Mouse (Mus musculus): Measurements from ENCODE around the gene Tns1.

Gene Tns1

DNA sequence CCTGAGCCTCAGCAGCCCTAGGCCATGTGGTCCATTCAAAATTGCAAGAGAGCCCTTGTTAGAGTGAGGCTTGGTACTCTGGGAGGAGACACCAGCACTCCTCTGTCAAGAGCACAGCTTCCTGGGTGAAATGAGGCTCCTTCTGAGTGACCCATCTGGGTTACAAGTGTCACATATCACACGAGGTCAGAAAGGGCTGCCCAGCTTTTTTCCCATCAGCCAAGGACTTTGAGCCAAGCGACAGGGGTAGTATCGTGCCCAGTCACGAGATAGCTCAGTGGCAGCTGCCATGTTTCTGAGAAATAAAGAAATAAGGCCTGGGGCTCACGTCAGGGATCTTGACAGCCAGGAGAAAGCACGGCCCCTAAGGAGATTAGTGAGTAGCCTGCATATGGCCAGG is 186.4 kb downstream of the Tns1 start:
- no peak for DNase-seq (ENCODE audit: extremely low spot score, low spot score)

DNA sequence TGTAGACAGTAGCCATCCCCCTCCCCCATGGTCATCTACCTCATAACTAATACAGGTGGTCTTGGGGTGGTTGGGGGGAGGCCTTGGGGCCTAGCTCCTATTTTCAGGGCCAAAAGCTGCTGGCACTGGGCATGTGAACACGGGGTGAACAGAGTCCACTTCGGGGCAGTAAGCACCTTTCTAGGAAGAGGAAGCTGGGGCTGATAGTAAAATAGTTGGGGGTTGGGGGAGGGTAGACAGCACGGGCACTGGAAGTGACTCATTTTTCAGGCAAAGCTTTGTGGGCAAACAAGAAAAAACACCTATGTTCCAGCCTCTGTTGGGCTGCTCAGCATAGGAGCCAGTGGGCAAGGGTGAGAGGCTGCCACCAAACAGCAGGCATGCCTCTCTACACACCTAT is 187.7 kb downstream of the Tns1 start:
- DNase-seq (ENCODE audit: extremely low spot score, low spot score): no peak

DNA sequence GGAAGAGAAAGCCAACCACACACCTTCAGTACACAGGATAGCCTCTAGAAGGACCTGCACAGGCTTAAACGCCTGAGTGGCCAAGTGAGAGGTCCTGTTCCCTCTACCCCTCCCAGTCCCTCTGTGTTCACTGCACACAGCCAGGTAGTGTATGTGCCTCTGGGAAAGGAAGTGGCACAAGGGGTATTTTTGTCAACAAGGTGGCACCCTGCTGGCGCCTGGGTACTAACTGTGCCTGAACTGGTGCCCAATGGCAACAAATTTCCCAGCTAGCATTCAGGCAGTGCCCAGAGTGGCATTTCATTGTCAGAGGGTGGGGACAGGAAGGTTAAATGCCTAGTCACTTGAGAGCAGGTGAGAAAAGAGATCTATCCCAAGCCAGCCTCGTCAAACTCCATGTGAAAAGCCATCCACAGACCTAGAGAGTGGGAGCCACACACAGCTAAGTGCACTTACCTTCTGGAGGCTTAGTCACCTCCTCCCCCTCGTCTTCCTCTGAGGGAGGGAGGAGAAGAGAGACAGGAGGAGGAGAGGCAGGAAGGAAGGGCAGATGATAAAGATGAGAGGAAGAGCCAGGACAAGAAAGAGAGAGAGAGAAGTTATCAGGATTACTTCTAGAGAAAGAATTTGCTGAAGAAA is 188.7 kb downstream of the Tns1 start:
- DNase-seq (ENCODE audit: extremely low spot score, low spot score): no peak

DNA sequence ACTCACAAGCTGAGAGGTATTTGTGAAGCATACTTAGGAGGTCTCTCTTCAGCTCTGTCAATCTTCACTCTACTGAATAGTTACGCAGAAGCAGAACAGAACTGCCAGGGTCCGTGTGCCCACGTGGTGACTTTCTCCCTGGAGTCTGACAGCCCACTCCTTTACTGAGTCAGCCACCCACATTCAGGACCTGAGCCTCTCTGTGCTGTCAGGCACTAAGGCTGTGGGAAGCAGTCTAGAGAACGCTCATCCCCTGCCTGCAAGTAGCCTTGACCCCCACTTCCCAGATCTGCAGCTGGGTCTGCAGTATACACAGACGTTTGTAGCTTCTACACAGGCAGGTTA is 191.1 kb downstream of the Tns1 start:
- no peak for DNase-seq (ENCODE audit: extremely low spot score, low spot score)

DNA sequence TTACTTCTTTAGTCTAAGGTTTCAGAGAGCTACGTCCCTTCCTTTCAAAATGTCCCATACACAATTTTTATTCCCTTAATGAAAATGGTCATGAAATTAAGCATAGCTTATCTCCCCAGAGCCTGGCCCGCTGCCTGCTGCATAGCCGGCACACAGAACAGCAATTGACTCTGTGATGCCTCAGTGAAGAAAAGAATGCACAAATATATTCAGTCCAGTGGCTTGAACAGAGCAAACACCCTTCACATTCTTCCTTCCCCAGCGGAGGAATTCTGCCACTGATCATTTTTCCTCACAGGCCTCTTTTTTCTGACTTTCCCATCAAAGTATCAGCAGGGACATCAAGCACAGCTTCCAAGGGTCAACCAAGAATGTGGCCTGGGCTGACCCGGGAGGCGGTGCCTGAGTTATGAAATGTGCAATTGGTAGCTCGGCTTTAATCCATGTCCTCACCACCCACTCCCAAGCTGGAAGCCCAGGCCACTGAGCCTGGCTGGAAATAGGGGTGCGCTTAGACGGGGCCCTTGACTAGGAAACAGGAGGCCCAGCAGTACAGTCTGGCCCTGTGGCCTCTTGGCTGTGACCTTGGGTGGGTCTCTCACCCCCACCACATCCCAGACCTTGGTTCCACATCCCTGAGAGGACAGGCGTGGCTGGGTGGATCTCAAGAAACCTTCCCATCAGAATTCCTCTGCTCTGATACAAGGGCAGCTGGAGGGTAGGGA is 191.7 kb downstream of the Tns1 start:
- no peak for DNase-seq (ENCODE audit: extremely low spot score, low spot score)

DNA sequence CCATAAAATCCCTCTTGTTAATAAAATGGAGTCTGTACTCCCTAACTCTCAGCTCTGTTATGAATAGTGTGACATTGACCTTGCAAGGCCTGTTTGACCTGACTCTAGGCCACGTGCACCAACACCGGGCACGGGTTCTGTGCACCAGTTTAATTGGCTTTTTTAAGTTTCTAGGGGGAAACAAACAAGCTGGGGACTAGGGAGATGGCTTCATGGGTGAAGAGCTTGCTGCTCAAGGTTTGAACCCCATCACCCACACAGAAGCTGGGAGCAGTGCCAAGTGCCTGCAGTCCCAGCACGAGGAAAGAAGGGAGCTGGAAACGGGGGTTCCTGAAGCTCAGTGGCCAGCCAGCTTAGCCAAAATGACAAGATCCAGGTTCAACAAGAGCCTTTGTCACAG is 192.4 kb downstream of the Tns1 start:
- no peak for DNase-seq (ENCODE audit: extremely low spot score, low spot score)

DNA sequence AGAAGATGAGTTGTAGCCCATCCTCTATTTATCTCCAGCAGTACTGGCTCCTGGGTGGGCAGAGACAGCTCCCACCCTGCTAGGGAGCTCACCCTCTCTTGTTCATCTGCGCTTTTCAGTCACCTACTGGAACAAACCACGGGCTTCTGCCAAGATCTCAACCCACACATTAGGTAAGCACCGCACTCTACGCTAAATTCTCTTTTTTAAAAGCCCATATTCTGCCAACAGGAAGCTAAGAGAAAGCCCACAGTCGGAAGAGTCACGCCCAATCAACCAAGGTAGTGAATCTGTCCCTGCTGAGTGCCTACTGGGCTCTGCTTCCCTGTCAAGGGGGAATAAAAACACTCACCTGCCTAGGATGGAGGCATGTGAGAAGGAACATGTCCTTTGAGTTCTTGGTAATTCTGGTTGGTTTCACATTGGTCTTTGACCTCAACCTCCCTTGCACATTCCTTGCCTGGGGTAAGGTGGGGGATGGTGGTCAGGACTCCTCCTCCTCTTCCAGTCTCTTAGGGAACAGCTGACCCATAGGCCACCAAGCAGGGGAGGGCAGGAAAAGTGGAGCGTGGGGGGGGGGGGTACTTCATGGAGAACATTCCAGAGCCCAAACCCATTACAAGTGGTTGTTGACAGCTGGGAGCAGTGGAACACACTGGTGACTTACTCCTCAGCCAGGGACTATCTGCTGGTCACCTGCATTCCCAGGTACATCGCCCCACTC is 193.7 kb downstream of the Tns1 start:
- no peak for DNase-seq (ENCODE audit: extremely low spot score, low spot score)

DNA sequence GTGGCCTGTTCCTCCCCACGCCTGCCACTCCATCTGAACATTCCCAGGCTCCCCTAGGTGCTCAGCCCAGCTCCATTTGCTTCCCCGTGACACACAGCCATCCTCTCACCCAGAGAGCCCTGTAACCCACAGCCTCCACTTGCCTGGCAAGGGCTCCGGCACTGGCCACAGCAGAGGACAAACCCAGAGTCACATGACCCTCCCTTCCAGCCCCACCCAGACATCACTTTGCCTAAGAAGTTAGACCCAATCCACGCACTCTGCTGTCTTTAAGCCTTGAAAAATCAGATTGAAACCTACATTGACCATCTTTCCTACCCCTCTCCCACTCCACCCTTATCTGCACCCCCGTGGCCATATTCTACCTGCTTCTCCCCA is 194.3 kb downstream of the Tns1 start:
- DNase-seq (ENCODE audit: extremely low spot score, low spot score): no peak

DNA sequence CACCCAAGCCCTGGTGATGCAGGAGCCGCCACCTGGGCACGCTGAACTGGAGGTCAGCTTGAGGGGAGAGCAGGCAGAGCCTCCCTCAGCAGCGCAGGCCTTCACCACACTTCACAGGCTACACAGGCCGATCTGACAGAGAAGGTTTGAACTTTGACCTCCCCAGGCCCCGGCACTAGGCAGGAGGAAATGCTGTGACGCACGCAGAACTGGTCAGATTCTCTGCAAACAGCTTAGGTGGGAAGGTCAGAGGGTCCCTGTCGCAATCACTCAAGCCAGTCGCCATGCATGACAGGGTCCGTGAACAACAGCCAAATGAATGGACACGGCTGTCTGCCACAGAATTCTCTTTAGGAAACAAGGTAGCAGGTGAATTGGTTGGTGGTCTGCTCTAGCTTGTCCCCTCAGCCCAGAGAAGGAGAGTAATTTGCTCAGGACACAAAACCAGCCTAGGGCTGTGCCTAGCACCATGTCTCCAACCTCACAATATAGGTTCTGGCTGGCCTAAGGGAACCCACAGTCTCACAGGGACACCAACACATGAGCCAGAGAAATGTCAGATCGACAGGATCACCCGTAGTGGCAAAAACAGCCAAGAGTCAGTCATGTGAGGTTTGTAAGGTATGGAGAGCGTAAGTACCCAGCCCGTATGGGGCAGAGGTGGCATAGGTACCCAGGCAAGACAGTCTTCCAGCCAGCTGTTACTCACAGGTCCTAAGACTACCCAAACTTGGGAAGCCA is 194.9 kb downstream of the Tns1 start:
- peak; percentile 37 for DNase-seq (ENCODE audit: extremely low spot score, low spot score)

DNA sequence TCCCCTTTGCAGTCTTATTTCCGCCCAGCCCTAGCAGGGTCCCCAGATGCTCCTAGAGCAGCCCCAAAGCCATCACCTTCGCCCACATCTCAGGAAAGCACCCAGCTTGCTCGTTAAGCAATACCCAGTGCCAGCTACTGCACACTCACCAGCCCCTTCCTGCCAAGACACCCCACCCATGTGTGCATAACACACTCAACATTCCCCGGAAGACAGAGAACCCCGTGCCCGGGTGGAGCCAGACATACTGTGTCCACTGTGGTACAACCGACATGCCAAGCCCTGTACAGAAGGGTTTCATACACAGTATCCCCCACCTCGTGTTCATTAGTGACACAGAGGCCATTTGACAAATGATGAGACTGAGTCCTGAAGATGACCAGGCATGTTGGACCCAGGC is 195.9 kb downstream of the Tns1 start:
- no peak for DNase-seq (ENCODE audit: extremely low spot score, low spot score)

DNA sequence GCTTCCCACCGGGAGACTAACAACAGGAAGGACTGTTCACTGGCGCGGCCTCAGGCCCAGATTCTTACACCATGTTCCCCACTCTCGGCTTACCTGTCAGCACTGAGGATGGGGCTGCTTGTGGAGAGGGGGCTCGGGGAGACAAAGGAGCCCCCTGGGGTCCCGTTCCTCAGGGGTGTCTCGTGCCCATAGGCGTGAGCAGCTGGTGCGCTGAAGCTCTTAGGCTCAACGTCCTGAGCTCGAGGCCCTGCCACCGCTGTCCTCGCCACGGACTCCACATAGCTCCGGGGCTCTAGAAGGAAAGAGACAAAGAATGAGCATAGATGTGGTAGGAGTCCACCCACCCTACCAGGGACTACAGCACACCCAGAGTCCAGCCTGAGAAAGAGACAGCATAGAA is 196.4 kb downstream of the Tns1 start:
- no peak for DNase-seq (ENCODE audit: extremely low spot score, low spot score)

DNA sequence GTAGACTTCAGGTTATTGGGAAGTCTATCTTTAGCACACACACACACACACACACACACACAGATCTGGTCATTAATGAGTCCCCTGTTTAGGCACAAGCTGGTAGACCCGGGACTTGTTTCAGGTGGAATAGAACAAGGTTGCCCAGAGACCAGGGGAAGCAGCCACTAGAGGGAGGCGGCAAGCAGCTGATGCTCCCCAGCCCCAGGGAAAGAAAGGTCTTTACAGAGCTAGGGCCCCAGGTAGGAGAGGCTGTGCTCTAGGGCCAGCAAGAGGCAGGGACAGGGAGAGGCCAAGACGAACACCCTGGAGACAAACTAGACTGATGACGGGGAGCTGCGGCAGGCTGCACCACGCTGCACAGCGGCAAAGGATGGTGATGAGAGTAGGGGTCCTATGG is 198.0 kb downstream of the Tns1 start:
- no peak for DNase-seq (ENCODE audit: extremely low spot score, low spot score)

DNA sequence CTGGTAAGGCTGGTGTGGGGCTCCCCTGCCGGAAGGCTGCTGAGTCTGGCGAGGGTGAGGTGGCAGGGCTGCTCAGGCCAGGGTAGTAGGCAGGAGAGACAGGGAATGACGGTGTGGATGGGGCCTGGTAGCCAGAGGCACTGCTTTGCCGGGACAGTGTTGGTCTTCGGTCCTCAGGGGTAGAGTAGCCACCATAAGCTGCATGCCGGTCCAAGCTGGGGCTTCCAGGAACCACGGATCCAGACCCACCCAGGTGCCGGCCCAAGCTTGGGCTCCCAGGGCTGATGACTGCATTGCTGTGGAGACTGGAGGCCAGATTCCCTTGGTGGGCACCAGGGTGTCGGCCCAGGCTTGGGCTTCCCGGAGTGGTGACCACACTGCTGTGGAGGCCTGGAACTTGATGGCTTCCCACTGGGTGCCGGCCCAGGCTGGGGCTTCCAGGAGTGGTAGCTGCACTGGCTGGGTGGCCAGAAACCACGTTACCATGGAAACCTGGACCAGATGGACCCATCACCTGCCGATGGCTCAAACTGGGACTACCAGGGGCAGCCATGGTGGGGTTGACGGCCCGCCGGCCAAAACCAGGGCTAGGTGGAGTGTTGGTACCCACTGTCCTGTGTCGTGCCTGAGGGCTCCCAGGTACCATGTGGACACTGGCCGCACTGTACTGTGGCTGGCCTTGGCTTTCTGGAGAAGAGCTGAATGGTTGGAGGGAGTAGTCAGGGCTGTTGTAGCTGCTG is 199.2 kb downstream of the Tns1 start:
- DNase-seq (ENCODE audit: extremely low spot score, low spot score): no peak

DNA sequence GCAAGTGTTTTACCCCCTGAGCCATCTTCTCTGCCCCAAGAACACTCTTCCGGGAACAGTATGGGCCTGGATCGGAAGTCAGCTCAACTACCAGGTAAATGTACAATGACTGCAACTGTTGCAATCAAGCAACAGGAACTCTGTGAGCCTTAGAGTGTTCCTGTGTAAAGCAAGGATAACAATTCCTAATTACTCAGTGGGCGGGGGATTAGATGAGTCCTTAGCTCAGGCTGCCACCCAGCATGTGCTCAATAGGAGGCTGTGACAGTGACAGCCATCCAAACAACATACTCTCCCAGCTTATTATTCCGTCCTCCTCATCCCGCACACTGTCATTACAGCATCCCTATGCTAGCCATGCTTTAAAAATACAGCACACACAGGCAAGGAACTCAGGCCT is 200.0 kb downstream of the Tns1 start:
- DNase-seq (ENCODE audit: extremely low spot score, low spot score): no peak

DNA sequence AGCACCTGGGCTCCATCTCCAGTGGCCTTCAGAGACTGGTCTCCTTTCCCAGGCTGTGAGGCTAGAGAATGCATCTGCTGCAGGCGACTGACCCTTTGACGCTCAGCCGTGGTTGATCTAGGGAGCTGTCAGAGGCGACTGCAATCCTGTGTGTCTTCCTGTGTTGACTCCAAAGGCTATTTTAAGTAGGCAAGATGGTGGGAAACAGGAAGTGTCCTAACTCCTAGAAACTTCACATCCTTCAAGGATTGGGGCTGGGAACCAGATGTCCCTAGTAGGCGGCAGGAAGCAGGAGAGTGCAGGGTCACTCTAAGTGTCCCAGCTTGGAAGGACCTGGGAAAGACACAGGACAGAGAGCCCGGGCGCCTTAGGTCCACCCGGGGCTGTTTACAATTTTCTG is 201.1 kb downstream of the Tns1 start:
- DNase-seq (ENCODE audit: extremely low spot score, low spot score): no peak

DNA sequence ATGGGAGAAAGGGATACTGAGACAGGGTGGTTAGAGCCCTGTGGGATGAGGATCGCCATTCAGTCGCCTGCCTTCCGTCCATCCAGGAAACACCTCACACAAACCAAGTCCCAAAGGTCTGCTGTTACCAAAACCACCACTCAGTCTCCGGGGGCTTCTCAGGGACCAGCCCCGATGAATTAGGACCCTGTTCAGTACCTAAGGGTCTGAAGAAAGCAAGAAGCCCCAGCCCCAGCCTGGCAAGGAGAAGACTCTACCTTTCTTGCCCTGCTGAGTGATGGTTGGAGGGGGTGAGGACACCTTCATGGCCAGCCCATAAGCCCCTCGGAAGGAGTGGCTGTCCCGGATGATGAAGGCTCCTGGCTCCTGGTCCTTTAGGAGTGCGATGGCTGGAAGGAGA is 203.5 kb downstream of the Tns1 start:
- no peak for DNase-seq (ENCODE audit: extremely low spot score, low spot score)

DNA sequence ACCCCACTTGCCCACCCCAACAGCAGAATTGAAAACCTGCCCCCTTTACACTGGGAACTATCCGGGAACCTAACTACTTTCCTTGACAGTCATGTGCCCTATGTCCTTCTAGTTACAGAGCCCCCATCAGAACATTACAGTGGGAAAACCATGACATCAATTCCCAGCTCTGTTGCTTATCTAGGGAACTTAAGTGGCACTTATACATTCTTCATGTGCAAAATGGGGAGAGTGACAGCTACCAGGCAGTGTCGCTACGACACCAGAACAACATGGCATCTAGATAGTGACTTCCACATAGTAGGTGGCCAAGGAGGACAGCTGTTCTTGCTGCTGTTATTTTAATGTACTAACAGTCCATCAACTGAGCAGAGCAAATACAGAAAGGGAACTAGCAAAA is 204.3 kb downstream of the Tns1 start:
- DNase-seq (ENCODE audit: extremely low spot score, low spot score): no peak

DNA sequence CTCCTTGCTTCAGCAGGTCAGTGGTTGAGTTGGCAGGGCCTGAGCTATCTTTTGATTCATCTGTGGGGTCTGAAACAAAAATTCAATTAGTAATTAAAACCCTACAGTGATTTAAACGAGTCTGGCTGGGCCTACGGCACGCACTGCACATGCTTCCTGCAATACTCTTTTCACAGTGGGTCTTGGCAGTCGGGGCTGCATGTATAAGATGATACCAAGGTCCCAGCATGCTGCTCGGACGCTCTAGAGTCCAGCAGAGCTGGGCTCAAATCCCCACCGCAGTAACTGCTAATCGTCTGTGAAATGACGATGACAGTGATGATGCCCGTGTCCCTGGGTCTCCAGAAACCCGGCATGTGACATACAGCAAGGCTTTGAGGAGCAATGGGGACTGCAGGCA is 206.2 kb downstream of the Tns1 start:
- DNase-seq (ENCODE audit: extremely low spot score, low spot score): no peak

DNA sequence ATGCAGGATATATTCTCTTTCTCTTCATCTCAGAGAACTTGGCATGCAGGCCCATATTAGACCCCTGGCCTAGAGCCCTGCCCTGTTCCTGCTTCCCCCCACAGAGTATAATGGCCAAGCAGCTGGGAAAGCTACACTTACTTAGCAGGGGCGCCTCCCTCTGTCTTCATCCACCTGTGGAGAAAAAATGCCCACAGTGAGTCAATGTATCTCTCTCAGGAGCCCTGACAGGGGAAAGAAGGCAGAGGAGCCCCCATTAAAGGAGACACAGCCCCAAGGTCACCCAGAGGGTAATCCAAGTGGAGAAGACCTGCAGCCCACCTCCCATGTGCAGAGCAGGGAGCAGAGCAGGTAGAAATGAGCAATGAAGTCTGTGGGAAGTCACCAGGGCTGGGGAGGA is 208.0 kb downstream of the Tns1 start:
- DNase-seq (ENCODE audit: extremely low spot score, low spot score): no peak

DNA sequence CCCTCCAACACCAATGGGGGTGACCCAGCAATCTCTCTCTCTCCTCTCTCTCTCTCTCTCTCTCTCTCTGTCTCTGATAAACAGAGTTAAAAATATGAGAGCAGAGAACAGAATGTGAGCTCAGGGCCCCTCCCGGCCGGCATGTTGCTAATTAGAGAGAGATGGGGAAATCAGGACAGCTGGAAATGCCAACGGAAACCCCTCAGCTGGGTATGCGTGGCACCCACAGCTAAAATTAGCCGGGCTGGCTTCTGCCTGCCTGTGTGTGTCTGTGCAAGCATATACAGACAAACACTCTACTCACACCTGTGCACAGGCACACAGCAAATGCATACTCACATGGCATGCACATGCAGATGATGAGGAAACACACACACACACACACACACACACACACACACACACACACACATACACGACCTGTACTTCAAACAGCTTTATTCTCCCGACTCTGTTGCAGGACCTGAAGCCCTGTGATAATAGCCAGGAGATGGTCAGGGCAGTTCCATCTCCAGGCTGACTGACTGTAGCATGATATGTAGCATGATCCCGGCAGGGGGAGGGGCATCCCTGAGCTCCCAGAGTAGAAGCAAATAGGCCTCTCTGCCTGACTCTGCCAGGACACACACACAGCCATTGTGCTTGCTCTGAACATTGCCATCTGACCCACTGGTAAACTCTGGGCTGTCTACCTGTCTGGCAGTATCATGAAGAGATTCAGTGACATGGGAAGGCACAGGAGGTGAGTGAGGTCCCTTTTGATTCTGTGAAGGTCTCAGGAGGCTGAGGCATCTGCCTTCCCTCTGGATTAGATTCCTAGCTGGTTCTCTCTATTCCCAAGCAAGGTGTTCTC is 208.8 kb downstream of the Tns1 start:
- no peak for DNase-seq (ENCODE audit: extremely low spot score, low spot score)

DNA sequence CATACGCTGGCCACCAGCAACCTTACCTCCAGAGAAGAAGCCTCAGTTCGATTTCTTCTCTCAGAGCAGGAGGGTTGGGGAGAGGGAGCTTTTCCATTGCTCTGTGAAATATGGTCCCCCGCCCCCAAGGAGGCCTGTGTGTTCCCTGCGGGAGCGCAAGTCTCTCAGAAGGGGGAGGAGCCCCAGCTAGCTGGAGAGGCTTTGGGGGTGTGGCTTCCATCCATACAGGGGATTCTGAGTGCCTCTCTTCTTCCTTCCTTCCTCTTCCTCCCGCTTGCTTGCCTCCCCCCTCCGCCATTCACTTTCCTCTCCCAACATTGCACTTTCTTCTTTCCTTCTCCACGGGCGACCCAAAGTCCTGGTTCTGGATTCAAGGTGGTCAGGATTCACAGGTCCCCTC is 210.2 kb downstream of the Tns1 start:
- DNase-seq (ENCODE audit: extremely low spot score, low spot score): no peak

Measured in neural tube, embryonic 10.5 days (tissue).